Mouse (Mus musculus) cerebellum, adult 2 months (tissue): ENCODE data around the gene Sync. TPM values are rescaled to one million over a fixed set of nuclear protein-coding genes. Genes with fewer than 3 reads are reported as not detected.

Source experiments
- DNase-seq, 2 experiments: peaks; one replicate each; pipeline ENCODE4 v3.0.0; 2021
- H3K27ac ChIP-seq: fragments of 200-500 bp; 2 replicates; pipeline ENCODE4 v1.5.1; 2012; ENCODE audit warnings: low read length, control low read depth, inconsistent platforms; ENCODE audit not compliant: insufficient read depth
- H3K27me3 ChIP-seq: fragments of 200-500 bp; 2 replicates; pipeline ENCODE4 v1.6.1; 2012; ENCODE audit warnings: inconsistent platforms, mild to moderate bottlenecking, low read length, moderate library complexity; ENCODE audit not compliant: control insufficient read depth, insufficient read depth
- H3K4me1 ChIP-seq: fragments of 200-500 bp; 2 replicates; pipeline ENCODE4 v1.6.1; 2011; ENCODE audit warnings: low read length; ENCODE audit not compliant: control insufficient read depth, insufficient read depth
- H3K4me3 ChIP-seq: fragments of 200-500 bp; replicated peaks from 2 replicates; pipeline ENCODE3; 2011; ENCODE audit warnings: mild to moderate bottlenecking, low read depth, low read length, control low read depth; ENCODE audit not compliant: insufficient read depth
- CTCF ChIP-seq: fragments of 200-500 bp; IDR thresholded peaks from 2 replicates; pipeline ENCODE4 v1.5.1; 2011; ENCODE audit warnings: low read depth, mild to moderate bottlenecking, control low read depth, low read length, moderate library complexity, borderline replicate concordance; ENCODE audit not compliant: insufficient read depth
- POLR2A ChIP-seq: fragments of 200-500 bp; IDR thresholded peaks from 2 replicates; pipeline ENCODE4 v1.6.1; 2011; ENCODE audit warnings: low read length, control low read depth, borderline replicate concordance; ENCODE audit not compliant: insufficient read depth
- WGBS: fragments of 180-500 bp; shearing (Covaris S2); methylation state at CpG from one replicate; pipeline ENCODE4 v1.1.7; 2018; 5-methylcytosine and 5-hydroxymethylcytosine counted together
- polyA plus RNA-seq: library from polyadenylated mRNA; depleted of rRNA; stranded (reverse); fragments of >200 nt; gene quantifications from 2 replicates; pipeline ENCODE4 v1.2.3, GENCODE M21; 2012

Sync gene
- polyA plus RNA-seq, 1 experiment, result 1.4 TPM

GRCm38 (mm10) chr4:129266821-129267220, 20.6 kb upstream of the Sync start:
- Histone ChIP-seq H3K27ac (no peak overlapping the region), H3K27me3 (no peaks in the 10 kb centered on the region), H3K4me3 (no peak overlapping the region), H3K4me1 (peaks cover 24% of the 10 kb centered on the region)
- TF ChIP-seq CTCF (no peak), POLR2A (no peak)
- DNase-seq, result no peak
- WGBS, result 91% methylated on average over 5 of the region's 5 CpGs

GRCm38 (mm10) chr4:129268698-129269097, 18.7 kb upstream of the Sync start:
- TF ChIP-seq POLR2A (no peak), CTCF (no peak)
- no peak for DNase-seq
- no peak overlapping the region for H3K27ac ChIP-seq
- H3K4me1 ChIP-seq, result peaks cover 22% of the 10 kb centered on the region
- no peaks in the 10 kb centered on the region for H3K27me3 ChIP-seq
- 93% methylated on average over 1 of the region's 1 CpGs for WGBS
- H3K4me3 ChIP-seq, result no peak overlapping the region

DNA sequence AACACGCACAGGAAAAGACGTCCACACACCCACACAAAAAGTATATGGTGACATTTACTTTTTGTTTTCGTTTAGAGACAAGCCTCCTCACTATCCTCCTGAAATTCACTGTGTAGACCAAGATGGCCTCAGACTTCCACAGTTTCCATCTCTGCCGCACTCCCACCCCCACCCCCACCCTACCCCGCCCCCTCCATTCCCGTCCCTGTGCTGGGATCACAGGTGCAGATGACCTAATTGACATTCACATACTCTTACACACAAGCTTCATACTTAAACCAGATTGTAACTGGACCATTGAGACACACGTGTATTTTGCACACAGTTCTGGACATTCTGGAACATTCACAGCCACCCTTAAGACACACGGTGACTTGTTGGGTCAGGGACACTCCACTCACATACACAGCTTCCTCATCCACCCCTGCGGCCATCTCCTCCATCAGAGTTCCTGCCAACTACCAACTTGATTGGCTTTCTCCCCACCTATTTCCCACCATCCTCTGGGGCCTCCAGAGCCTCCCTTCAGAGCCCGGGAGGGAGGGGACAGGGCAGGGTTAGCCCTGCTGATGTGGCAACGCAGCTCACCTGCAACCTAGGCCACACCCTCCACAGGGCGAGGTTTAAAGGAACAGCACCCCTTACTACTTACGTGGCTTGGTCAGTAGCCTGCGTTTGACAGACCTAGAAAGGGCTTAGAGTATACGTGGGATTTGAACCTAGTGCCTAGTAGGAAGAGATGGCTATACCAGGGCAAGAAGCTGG, 15.2 kb upstream of the Sync start:
- TF ChIP-seq CTCF, result no peak
- TF ChIP-seq POLR2A, result peak; percentile 12; the same call in 1 of the 2 replicates
- 23% methylated on average over 15 of the region's 15 CpGs for WGBS
- H3K27me3 ChIP-seq, result no peaks in the 10 kb centered on the region
- peak overlapping the region; percentile 3 for H3K27ac ChIP-seq
- H3K4me3 ChIP-seq, result peak overlapping the region; percentile 0
- no peak for DNase-seq
- H3K4me1 ChIP-seq, result peaks cover 15% of the 10 kb centered on the region

- 4% methylated on average over 5 of the region's 5 CpGs for WGBS
- DNase-seq, result peak; percentile 91 to 94
Observed at GRCm38 (mm10) chr4:129272756-129273046, 14.7 kb upstream of the Sync start.

GRCm38 (mm10) chr4:129276453-129276865, 11.0 kb upstream of the Sync start:
- peaks cover 11% of the 10 kb centered on the region for H3K4me1 ChIP-seq

More at GRCm38 (mm10) chr4:129272756-129273046, 14.7 kb upstream of the Sync start:
- peaks cover 15% of the 10 kb centered on the region for H3K4me1 ChIP-seq
- peak overlapping the region; percentile 71 for H3K27ac ChIP-seq
- no peak overlapping the region for H3K4me3 ChIP-seq
- no peaks in the 10 kb centered on the region for H3K27me3 ChIP-seq
- TF ChIP-seq POLR2A (no peak), CTCF (peak; percentile 42; the same call in 1 of the 2 replicates)

DNA sequence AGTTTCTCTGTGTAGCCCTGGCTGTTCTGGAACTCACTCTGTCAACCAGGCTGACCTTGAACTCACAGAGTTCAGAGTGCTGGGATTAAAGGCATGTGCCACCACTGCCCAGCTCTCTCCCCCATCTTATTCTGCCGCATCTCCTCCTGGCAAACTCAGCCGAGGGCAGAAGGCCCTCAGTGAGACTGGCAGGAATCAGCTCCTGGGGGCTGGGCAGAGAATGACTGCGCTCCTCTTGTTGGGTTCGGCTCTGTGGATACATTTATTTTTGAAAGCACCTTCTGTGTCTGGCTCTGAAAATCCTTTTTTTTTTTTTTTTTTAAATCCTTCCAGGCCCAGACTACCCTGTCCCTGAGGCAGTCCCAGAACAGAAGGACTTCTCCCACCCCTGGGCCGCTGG, 4.6 kb upstream of the Sync start:
- WGBS, result 26% methylated on average over 5 of the region's 5 CpGs
- no peak for DNase-seq
- no peak for TF ChIP-seq POLR2A
- no peak for TF ChIP-seq CTCF
- no peak overlapping the region for H3K27ac ChIP-seq
- H3K4me1 ChIP-seq, result peaks cover 12% of the 10 kb centered on the region
- H3K4me3 ChIP-seq, result no peak overlapping the region
- no peaks in the 10 kb centered on the region for H3K27me3 ChIP-seq

More at GRCm38 (mm10) chr4:129276453-129276865, 11.0 kb upstream of the Sync start:
- H3K27ac ChIP-seq, result no peak overlapping the region
- TF ChIP-seq CTCF (peak; percentile 100), POLR2A (no peak)
- DNase-seq, result peak; percentile 96 to 99
- H3K27me3 ChIP-seq, result no peaks in the 10 kb centered on the region
- 1% methylated on average over 18 of the region's 18 CpGs for WGBS
- no peak overlapping the region for H3K4me3 ChIP-seq

DNA sequence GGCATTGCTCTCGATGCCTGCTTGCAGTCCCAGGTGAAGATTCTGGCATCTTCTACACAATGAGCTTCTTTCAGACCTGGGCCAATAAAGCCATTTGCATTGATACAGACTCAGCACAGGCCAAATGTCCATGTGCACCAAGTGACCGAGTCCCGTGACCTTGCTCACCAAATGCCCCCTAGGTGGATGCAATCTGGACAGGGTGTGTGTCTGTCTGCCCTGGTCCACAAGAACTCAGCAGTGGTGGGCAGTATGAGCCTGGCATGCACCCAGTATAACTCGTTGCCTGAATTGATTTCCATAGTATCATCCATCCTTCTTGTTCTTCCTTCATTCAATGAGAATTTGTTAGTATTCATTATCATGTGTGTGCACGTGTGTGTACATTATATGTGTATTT, 4.2 kb upstream of the Sync start:
- H3K27ac ChIP-seq, result no peak overlapping the region
- 25% methylated on average over 5 of the region's 5 CpGs for WGBS
- H3K4me3 ChIP-seq, result no peak overlapping the region
- no peak for TF ChIP-seq POLR2A
- no peak for TF ChIP-seq CTCF
- DNase-seq, result peak; percentile 25 to 37
- H3K4me1 ChIP-seq, result peaks cover 12% of the 10 kb centered on the region
- no peaks in the 10 kb centered on the region for H3K27me3 ChIP-seq

GRCm38 (mm10) chr4:129284685-129285084, 2.7 kb upstream of the Sync start:
- H3K27me3 ChIP-seq, result no peaks in the 10 kb centered on the region
- H3K27ac ChIP-seq, result no peak overlapping the region
- WGBS, result 89% methylated on average over 2 of the region's 2 CpGs
- TF ChIP-seq CTCF (no peak), POLR2A (no peak)
- peaks cover 12% of the 10 kb centered on the region for H3K4me1 ChIP-seq
- no peak for DNase-seq
- H3K4me3 ChIP-seq, result no peak overlapping the region
